Mouse (Mus musculus) C2C12 (cell line): ENCODE results near the gene Suv39h2. TPM values are rescaled to one million over a fixed set of nuclear protein-coding genes. Genes with fewer than 3 reads are reported as not detected.

Experiments used
- H3K27me3 ChIP-seq: one replicate; pipeline ENCODE4 v1.6.1; 2011; ENCODE audit not compliant: control insufficient read depth, insufficient read depth, insufficient read length
- H3K36me3 ChIP-seq: one replicate; pipeline ENCODE4 v1.6.1; 2011; ENCODE audit not compliant: control insufficient read depth, insufficient read depth
- H3K4me3 ChIP-seq: one replicate; pipeline ENCODE4 v1.5.1; 2011; ENCODE audit warnings: mild to moderate bottlenecking, control low read depth; ENCODE audit not compliant: poor library complexity, insufficient read depth, severe bottlenecking
- H3K79me2 ChIP-seq: one replicate; pipeline ENCODE4 v1.6.1; 2011; ENCODE audit not compliant: control insufficient read depth, insufficient read depth
- H3K79me3 ChIP-seq: one replicate; pipeline ENCODE4 v1.6.1; 2011; ENCODE audit warnings: low read depth, control low read depth
- H3ac ChIP-seq: one replicate; pipeline ENCODE3; 2011; ENCODE audit warnings: low read depth; ENCODE audit not compliant: control insufficient read depth, insufficient read length
- CEBPB ChIP-seq: IDR thresholded peaks from one replicate; pipeline ENCODE4 v1.6.1; 2011; ENCODE audit warnings: low read depth, mild to moderate bottlenecking, control low read depth, moderate library complexity
- CTCF ChIP-seq: IDR thresholded peaks from one replicate; pipeline ENCODE4 v1.5.1; 2011; ENCODE audit not compliant: control insufficient read depth, insufficient read depth, insufficient read length
- FOSL1 ChIP-seq: IDR thresholded peaks from one replicate; pipeline ENCODE4 v1.8.0; 2011; ENCODE audit warnings: mild to moderate bottlenecking, low read length; ENCODE audit not compliant: poor library complexity, insufficient read depth, severe bottlenecking
- MAX ChIP-seq: IDR thresholded peaks from one replicate; pipeline ENCODE4 v1.6.1; 2011; ENCODE audit warnings: mild to moderate bottlenecking, control low read depth
- MYOD1 ChIP-seq: IDR thresholded peaks from one replicate; pipeline ENCODE4 v1.6.1; 2011; ENCODE audit warnings: low read depth; ENCODE audit not compliant: control insufficient read depth, insufficient read length
- MYOG ChIP-seq: IDR thresholded peaks from one replicate; pipeline ENCODE4 v1.6.1; 2011; ENCODE audit not compliant: control insufficient read depth, insufficient read length; ENCODE audit errors: extremely low read depth
- USF1 ChIP-seq: IDR thresholded peaks from one replicate; pipeline ENCODE4 v1.6.1; 2011; ENCODE audit warnings: low read depth, mild to moderate bottlenecking, control low read depth, moderate library complexity
- polyA plus RNA-seq: library from polyadenylated mRNA; unstranded; fragments of >200 nt; fragmentation: generic; extraction: Trizol; gene quantifications from one replicate; pipeline ENCODE4 v1.2.1, GENCODE M21; 2012; ENCODE audit warnings: missing spikeins

Gene Suv39h2
- polyA plus RNA-seq, 1 experiment = 4.5 TPM

GRCm38 (mm10) chr2:3418883-3419431, 55.9 kb downstream of the Suv39h2 start:
- no peak for TF ChIP-seq MYOG
- TF ChIP-seq USF1 = peak; percentile 75

GRCm38 (mm10) chr2:3415676-3416075, 59.2 kb downstream of the Suv39h2 start:
- Histone ChIP-seq H3K79me3 (no peaks in the 10 kb centered on the region), H3K79me2 (no peaks in the 10 kb centered on the region), H3ac (no peak overlapping the region), H3K27me3 (peaks cover 17% of the 10 kb centered on the region), H3K36me3 (no peaks in the 10 kb centered on the region), H3K4me3 (no peak overlapping the region)
- TF ChIP-seq CEBPB (no peak), USF1 (no peak), CTCF (no peak), MYOG (no peak)

More at GRCm38 (mm10) chr2:3418883-3419431, 55.9 kb downstream of the Suv39h2 start:
- no peaks in the 10 kb centered on the region for H3K36me3 ChIP-seq
- peak overlapping the region; percentile 51 for H3ac ChIP-seq
- H3K79me2 ChIP-seq = no peaks in the 10 kb centered on the region
- peaks cover 7% of the 10 kb centered on the region for H3K27me3 ChIP-seq
- no peaks in the 10 kb centered on the region for H3K79me3 ChIP-seq
- peak overlapping the region; percentile 24 for H3K4me3 ChIP-seq

GRCm38 (mm10) chr2:3414241-3414640, 60.6 kb downstream of the Suv39h2 start:
- no peaks in the 10 kb centered on the region for H3K36me3 ChIP-seq
- peaks cover 17% of the 10 kb centered on the region for H3K27me3 ChIP-seq
- no peaks in the 10 kb centered on the region for H3K79me3 ChIP-seq
- H3K79me2 ChIP-seq = no peaks in the 10 kb centered on the region
- TF ChIP-seq CTCF (peak; percentile 41), CEBPB (no peak)
- no peak overlapping the region for H3ac ChIP-seq
- H3K4me3 ChIP-seq = no peak overlapping the region

GRCm38 (mm10) chr2:3407756-3408155, 67.1 kb downstream of the Suv39h2 start:
- Histone ChIP-seq H3ac (no peak overlapping the region), H3K4me3 (no peak overlapping the region), H3K79me2 (no peaks in the 10 kb centered on the region), H3K36me3 (no peaks in the 10 kb centered on the region), H3K27me3 (peaks cover 27% of the 10 kb centered on the region), H3K79me3 (no peaks in the 10 kb centered on the region)
- TF ChIP-seq CTCF (no peak), FOSL1 (no peak), USF1 (no peak), CEBPB (no peak), MYOD1 (no peak)

GRCm38 (mm10) chr2:3405981-3406380, 68.8 kb downstream of the Suv39h2 start:
- Histone ChIP-seq H3K27me3 (peaks cover 30% of the 10 kb centered on the region), H3K79me2 (no peaks in the 10 kb centered on the region), H3ac (no peak overlapping the region), H3K4me3 (no peak overlapping the region), H3K36me3 (no peaks in the 10 kb centered on the region), H3K79me3 (no peaks in the 10 kb centered on the region)
- TF ChIP-seq CTCF = no peak
- no peak for TF ChIP-seq MYOD1
- TF ChIP-seq USF1 = no peak
- TF ChIP-seq CEBPB = no peak
- TF ChIP-seq FOSL1 = no peak
- TF ChIP-seq MAX = no peak
- TF ChIP-seq MYOG = no peak

Other genes with a start within 250 kb of the Suv39h2 start
- gene Nmt2, start 190.8 kb downstream of the Suv39h2 start, polyA plus RNA-seq = 25.0 TPM
- 9.8 TPM for gene Rpp38, start 142.4 kb downstream of the Suv39h2 start, polyA plus RNA-seq
- gene Acbd7, start 138.9 kb downstream of the Suv39h2 start, polyA plus RNA-seq = 0.32 TPM
- not detected for gene Olah, start 77.8 kb downstream of the Suv39h2 start, polyA plus RNA-seq
- not detected for gene Meig1, start 52.4 kb downstream of the Suv39h2 start, polyA plus RNA-seq
- gene Dclre1c, start 50.9 kb downstream of the Suv39h2 start, polyA plus RNA-seq = 1.3 TPM
- 2.5 TPM for gene Gm45902, start 37.8 kb upstream of the Suv39h2 start, polyA plus RNA-seq
- 49.0 TPM for gene Hspa14, start 37.8 kb upstream of the Suv39h2 start, polyA plus RNA-seq
- 0.21 TPM for gene Cdnf, start 38.0 kb upstream of the Suv39h2 start, polyA plus RNA-seq
- gene Fam107b, start 95.5 kb upstream of the Suv39h2 start, polyA plus RNA-seq = 16.6 TPM